Mouse (Mus musculus) cortical plate, adult 2 months (tissue): ENCODE data around the gene Tsc22d3.

Experiments
- CTCF ChIP-seq: fragments of 200-500 bp; IDR thresholded peaks from 2 replicates; pipeline ENCODE4 v1.5.1; 2011; ENCODE audit warnings: mild to moderate bottlenecking, control low read depth, low read length; ENCODE audit not compliant: insufficient read depth; ENCODE audit errors: extremely low read depth
- POLR2A ChIP-seq: fragments of 200-500 bp; IDR thresholded peaks from 2 replicates; pipeline ENCODE4 v1.6.1; 2011; ENCODE audit warnings: mild to moderate bottlenecking, low read length, control low read depth; ENCODE audit not compliant: insufficient read depth; ENCODE audit errors: extremely low read depth

DNA sequence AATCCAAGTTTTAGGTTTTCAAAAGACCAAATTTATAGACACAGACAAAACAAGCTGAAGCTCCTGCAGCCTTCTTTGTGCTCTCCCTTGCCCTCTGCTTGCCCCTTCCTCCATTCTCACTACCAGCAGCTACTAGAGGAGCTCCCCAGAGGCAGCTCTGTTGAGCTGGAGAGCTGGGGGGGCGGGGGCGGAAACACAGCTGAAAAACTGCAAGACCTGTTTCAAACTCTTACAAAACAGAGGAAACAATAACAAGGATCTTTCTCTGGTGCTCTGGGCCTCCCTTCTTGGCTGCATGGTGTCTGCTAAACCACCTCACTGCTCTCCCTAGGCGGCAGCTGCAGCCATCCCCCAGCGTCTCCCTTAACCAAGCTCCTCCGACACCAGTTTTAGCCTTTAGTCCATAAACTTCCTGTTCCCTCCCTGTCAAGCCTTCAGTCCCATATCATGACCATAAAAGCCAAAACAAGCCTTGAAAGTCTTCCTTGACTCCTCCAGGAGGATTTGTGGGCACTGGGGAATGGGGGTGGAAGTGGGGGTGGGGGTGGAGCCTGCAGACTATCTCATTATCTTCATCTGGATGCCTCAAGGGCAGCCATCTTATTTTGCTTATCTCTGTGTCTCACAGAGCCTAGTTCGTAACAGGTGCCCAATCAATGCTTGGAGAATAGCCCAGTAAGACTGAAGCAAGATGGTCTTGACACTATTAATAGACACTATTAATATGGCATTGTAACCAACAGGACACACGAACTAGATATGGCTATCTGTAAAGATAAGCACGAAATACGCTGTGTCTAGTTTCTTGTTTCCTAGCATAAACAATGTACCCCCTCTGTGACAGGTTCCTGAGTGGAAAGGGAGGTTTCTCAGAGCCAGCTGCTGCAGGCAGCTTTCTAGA lies 98.8 kb downstream of the Tsc22d3 start:
- TF ChIP-seq CTCF (no peak), POLR2A (no peak)
